In genomic region chr9:97137116-97137515, GRCm38 (mm10) we compare ENCODE assay signal across 16 mouse cellular contexts.
"Had no signal": no experiment of that assay in that cellular context is flagged by ENCODE, and none has a peak within 500 bp of the region (broad histone marks: within the 10 kb centered on the region; RNA-seq: fewer than 3 reads in every experiment).

No protein-coding gene starts in this region.

- H3K4me1 ChIP-seq: limb, embryonic 13.5 days; midbrain, embryonic 10.5 days; neural tube, embryonic 15.5 days had no signal

- H3K9me3 ChIP-seq: intestine, embryonic 15.5 days; limb, embryonic 13.5 days; midbrain, embryonic 10.5 days; neural tube, embryonic 15.5 days had no signal

- H3K36me3 ChIP-seq: intestine, embryonic 15.5 days; limb, embryonic 13.5 days; midbrain, embryonic 10.5 days; neural tube, embryonic 15.5 days had no signal

- DNase-seq: left cerebral cortex, postnatal 4 days; lung, adult 18-20 months; lung, postnatal 36 days; midbrain, embryonic 14.5 days; right cerebral cortex, adult 18-20 months; right cerebral cortex, postnatal 25 days; thymus, adult 18-20 months; thymus, postnatal 14 days had no signal

- ATAC-seq: intestine, embryonic 15.5 days had no signal

- H3K27ac ChIP-seq: hindbrain, embryonic 14.5 days; intestine, embryonic 15.5 days; layer of hippocampus, adult 2 months; limb, embryonic 13.5 days; liver, embryonic 14.5 days; midbrain, embryonic 10.5 days; neural tube, embryonic 15.5 days had no signal

- H3K4me2 ChIP-seq: hindbrain, embryonic 14.5 days; intestine, embryonic 15.5 days; limb, embryonic 13.5 days; neural tube, embryonic 15.5 days had no signal

- H3K27me3 ChIP-seq: intestine, embryonic 15.5 days; neural tube, embryonic 15.5 days had no signal

- H3K4me3 ChIP-seq: intestine, embryonic 15.5 days; layer of hippocampus, adult 2 months; limb, embryonic 13.5 days; midbrain, embryonic 10.5 days; myocyte; neural tube, embryonic 15.5 days had no signal

- H3K9ac ChIP-seq: hindbrain, embryonic 14.5 days; intestine, embryonic 15.5 days; limb, embryonic 13.5 days; liver, embryonic 14.5 days; neural tube, embryonic 15.5 days had no signal
